Mouse (Mus musculus) kidney, embryonic 14.5 days (tissue): ENCODE results near the gene Dgkd. TPM values are rescaled to one million over a fixed set of nuclear protein-coding genes. Genes with fewer than 3 reads are reported as not detected.
"Not testable (repeated sequence)": the region's sequence is repeated elsewhere in the genome, so short reads cannot be mapped to it uniquely, and the experiment has no call there.

Source experiments
- ATAC-seq: fragments of 200-750 bp; cut with Nextera tagmentation; 2 replicates; pipeline ENCODE4 v1.8.0; 2017; ENCODE audit warnings: moderate number of reproducible peaks, mild to moderate bottlenecking, moderate TSS enrichment, moderate library complexity; ENCODE audit not compliant: low FRiP score, low TSS enrichment
- H3K27ac ChIP-seq: fragments of 300-500 bp; sonication (generic); 2 replicates; pipeline ENCODE4 v1.5.1; 2014; ENCODE audit warnings: low read depth, mild to moderate bottlenecking, low read length, moderate library complexity, mixed read lengths
- H3K27me3 ChIP-seq: fragments of 300-500 bp; sonication (generic); 2 replicates; pipeline ENCODE4 v1.6.1; 2014; ENCODE audit warnings: mild to moderate bottlenecking, low read length; ENCODE audit not compliant: control insufficient read depth, insufficient read depth
- H3K36me3 ChIP-seq: fragments of 300-500 bp; sonication (generic); 2 replicates; pipeline ENCODE4 v1.6.1; 2014; ENCODE audit warnings: low read length, mixed read lengths; ENCODE audit not compliant: control insufficient read depth, insufficient read depth
- H3K4me1 ChIP-seq: fragments of 300-500 bp; sonication (generic); 2 replicates; pipeline ENCODE4 v1.6.1; 2014; ENCODE audit warnings: low read length, mixed read lengths; ENCODE audit not compliant: control insufficient read depth, insufficient read depth
- H3K4me2 ChIP-seq: fragments of 300-500 bp; sonication (generic); replicated peaks from 2 replicates; pipeline ENCODE4 v1.6.1; 2014; ENCODE audit warnings: low read depth, mild to moderate bottlenecking, low read length
- H3K4me3 ChIP-seq: fragments of 300-500 bp; sonication (generic); 2 replicates; pipeline ENCODE4 v1.5.1; 2014; ENCODE audit warnings: mild to moderate bottlenecking, low read length
- H3K9ac ChIP-seq: fragments of 300-500 bp; sonication (generic); 2 replicates; pipeline ENCODE4 v1.6.1; 2014; ENCODE audit warnings: low read depth, mild to moderate bottlenecking, low read length, moderate library complexity
- H3K9me3 ChIP-seq: fragments of 300-500 bp; sonication (generic); 2 replicates; pipeline ENCODE4 v1.6.1; 2016; ENCODE audit warnings: low read length; ENCODE audit not compliant: control insufficient read depth
- WGBS: fragments of 180-500 bp; shearing (Covaris S2); extraction: QIAGEN DNeasy Blood & Tissue Kit; methylation state at CpG from one replicate; pipeline ENCODE4 v1.1.7; 2014; 5-methylcytosine and 5-hydroxymethylcytosine counted together
- polyA plus RNA-seq: library from polyadenylated mRNA; unstranded; fragments of >200 nt; fragmentation: Nextera tagmentation; extraction: Ambion mirVana; gene quantifications from 2 replicates; pipeline ENCODE4 v1.2.1, GENCODE M21; 2014

Dgkd gene
- polyA plus RNA-seq, 1 experiment from 2014 or later: 32.6 TPM

DNA sequence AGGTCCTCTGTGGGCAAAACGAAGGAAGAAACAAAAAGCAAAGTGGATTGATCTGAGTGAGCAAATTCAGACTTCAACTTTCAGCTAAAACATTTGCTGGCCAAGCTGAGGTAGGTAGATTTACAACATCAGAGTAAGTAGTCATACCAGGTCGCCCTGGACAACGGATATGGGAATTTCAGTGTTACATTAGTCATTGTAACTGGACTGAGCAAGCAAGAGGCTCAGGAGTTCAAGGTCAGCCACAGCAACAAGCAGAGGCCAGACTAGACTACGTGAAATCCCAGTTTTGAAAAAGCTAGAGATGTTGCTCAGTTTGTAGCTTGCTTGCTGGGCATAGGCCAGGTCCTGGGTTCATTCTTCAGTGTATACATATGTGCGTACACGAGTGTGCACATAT is 27.1 kb upstream of the Dgkd start:
- ATAC-seq: no peak
- Histone ChIP-seq H3K36me3 (no peaks in the 10 kb centered on the region), H3K27me3 (no peaks in the 10 kb centered on the region), H3K4me2 (no peak overlapping the region), H3K4me1 (0 out of 2 replicates have a peak, but pooled peaks cover 3% of the 10 kb centered on the region), H3K4me3 (no peak overlapping the region), H3K27ac (no peak overlapping the region), H3K9me3 (no peaks in the 10 kb centered on the region), H3K9ac (no peak overlapping the region)
- 82% methylated on average over 6 of the region's 6 CpGs for WGBS

DNA sequence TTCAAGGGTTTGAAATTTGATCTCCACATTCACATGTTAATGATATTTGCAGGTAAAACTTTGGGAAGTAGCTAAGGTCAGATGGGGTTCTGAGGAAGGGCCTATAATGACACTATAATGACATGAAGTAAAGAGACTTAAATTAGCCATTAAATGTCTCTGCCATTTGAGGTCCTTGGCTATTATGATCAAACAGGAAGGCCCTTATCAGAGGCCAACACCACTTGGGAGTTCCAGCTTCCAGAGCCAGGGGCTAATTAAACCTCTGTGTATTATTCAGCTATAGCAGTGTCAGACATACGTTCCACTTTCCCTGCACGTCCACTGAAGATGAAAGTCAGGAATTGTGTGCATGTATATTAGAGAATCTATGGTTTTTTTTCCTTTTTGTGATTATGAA is 26.6 kb upstream of the Dgkd start:
- H3K4me3 ChIP-seq: no peak overlapping the region
- 73% methylated on average over 2 of the region's 2 CpGs for whole genome bisulfite sequencing

DNA sequence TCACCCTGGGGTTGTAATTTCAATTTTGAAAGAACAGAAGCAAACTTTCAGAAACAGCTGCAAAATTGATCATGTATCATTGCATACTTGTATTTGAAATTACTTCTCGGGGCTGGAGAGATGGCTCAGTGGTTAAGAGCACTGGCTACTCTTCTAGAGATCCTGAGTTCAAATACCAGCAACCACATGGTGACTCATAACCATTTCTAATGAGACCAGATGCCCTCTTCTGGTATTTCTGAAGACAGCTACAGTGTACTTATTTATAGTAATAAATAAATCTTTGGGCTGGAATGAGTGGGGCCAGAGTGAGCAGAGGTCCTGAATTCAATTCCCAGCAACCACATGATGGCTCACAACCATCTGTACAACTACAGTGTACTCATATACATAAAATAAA is 25.6 kb upstream of the Dgkd start:
- ATAC-seq, H3K36me3 ChIP-seq: not testable (repeated sequence)

More for the DNA sequence above, 26.6 kb upstream of the Dgkd start:
- H3K27ac ChIP-seq: no peak overlapping the region
- H3K4me1 ChIP-seq: 0 out of 2 replicates have a peak, but pooled peaks cover 3% of the 10 kb centered on the region
- H3K36me3 ChIP-seq: no peaks in the 10 kb centered on the region
- no peaks in the 10 kb centered on the region for H3K9me3 ChIP-seq
- ATAC-seq: no peak
- no peaks in the 10 kb centered on the region for H3K27me3 ChIP-seq
- no peak overlapping the region for H3K9ac ChIP-seq
- no peak overlapping the region for H3K4me2 ChIP-seq

DNA sequence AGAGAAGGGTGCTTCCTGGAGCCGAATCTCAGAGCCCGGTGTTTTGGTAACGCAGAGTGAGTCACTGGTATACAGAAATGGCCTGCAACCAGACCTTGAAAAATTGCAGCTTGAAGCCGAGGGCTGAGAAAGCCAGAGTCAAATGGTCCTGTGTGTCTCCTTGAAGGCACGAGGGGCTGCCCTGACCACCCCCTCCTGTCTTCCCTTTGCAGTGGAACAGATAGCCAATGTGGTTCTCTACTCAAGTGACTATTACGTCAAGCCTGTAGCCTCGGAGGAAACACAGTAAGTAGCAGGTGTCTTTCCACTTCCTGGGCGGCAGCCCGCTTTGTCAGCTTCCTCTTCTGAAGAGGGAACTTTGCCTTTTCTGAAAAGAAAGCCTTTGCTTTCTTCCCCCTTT is 24.9 kb upstream of the Dgkd start:
- no peak overlapping the region for H3K27ac ChIP-seq
- 72% methylated on average over 9 of the region's 9 CpGs for WGBS

More for the DNA sequence above, 25.6 kb upstream of the Dgkd start:
- H3K9ac ChIP-seq, H3K9me3 ChIP-seq, H3K27ac ChIP-seq, H3K4me1 ChIP-seq, H3K27me3 ChIP-seq, H3K4me3 ChIP-seq, H3K4me2 ChIP-seq: not testable (repeated sequence)
- 79% methylated on average over 1 of the region's 1 CpGs for WGBS

DNA sequence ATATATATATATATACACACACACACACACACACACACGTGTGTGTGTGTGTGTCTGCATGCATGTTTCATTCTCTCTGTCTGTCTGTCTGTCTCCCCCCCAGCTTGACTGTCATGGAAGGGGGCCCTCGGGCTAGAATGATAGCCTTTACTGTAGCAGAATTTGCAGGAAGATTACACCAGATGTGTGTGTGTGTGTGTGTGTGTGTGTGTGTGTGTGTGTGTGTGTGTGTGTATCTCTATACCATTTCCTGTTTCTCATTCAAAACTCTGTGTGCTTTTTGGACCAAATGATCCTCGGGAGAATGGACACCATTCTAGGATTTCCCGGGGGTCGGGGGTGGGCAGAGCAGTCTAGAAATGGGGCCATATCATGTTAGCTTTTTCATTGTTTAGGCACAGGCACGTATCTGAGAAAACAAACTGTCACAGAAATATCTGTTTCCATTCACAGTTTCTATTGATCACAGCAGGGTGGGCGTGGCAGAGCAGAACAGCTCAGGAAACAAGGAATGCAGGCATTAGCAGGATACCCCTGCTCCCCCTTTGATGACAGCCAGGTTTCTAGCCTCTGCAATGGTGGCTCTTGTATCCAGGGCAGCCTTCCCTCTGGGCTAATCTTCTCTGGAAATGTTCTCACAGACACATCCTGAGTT is 24.0 kb upstream of the Dgkd start:
- no peak for ATAC-seq
- 51% methylated on average over 7 of the region's 7 CpGs for whole genome bisulfite sequencing

More for the DNA sequence above, 24.9 kb upstream of the Dgkd start:
- H3K36me3 ChIP-seq: no peaks in the 10 kb centered on the region
- no peak for ATAC-seq
- no peak overlapping the region for H3K9ac ChIP-seq
- H3K9me3 ChIP-seq: no peaks in the 10 kb centered on the region
- H3K4me3 ChIP-seq: no peak overlapping the region
- no peak overlapping the region for H3K4me2 ChIP-seq
- H3K4me1 ChIP-seq: 0 out of 2 replicates have a peak, but pooled peaks cover 3% of the 10 kb centered on the region
- no peaks in the 10 kb centered on the region for H3K27me3 ChIP-seq

DNA sequence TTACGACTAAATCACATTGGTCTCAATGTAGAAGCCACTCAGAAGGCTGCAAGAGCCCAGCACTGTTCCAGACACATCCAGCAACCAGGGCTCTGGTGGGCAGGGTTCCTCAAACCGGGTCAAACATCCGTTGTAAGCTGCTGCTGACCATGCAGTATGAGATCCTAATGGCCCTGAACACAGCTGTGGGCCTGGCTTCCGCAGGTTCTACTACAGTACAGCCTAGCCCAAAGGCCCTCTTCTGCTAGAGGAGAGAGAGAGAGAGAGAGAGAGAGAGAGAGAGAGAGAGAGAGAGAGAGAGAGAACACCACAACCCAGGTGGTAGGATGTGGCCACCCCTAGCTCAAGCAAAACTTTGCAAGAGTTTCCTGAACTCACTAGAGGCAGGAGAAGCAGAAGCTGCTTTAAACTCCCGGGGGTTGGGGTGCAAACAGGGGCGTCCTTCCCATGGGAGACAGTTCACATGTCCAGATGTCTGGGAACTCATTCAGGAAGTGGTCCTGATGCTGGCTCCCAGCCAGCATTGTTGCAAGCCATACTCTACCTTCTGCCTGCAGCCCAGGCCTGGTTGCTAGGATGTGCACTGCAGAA is 23.4 kb upstream of the Dgkd start:
- H3K36me3 ChIP-seq: no peaks in the 10 kb centered on the region
- H3K9me3 ChIP-seq: no peaks in the 10 kb centered on the region
- no peak overlapping the region for H3K4me3 ChIP-seq
- no peak for ATAC-seq
- H3K4me1 ChIP-seq: 0 out of 2 replicates have a peak, but pooled peaks cover 3% of the 10 kb centered on the region
- WGBS: 57% methylated on average over 6 of the region's 6 CpGs
- no peak overlapping the region for H3K27ac ChIP-seq
- H3K9ac ChIP-seq: no peak overlapping the region
- no peak overlapping the region for H3K4me2 ChIP-seq
- no peaks in the 10 kb centered on the region for H3K27me3 ChIP-seq

More for the DNA sequence above, 24.0 kb upstream of the Dgkd start:
- Histone ChIP-seq H3K4me1 (0 out of 2 replicates have a peak, but pooled peaks cover 3% of the 10 kb centered on the region), H3K4me3 (no peak overlapping the region), H3K36me3 (no peaks in the 10 kb centered on the region), H3K27ac (no peak overlapping the region), H3K9me3 (no peaks in the 10 kb centered on the region), H3K27me3 (no peaks in the 10 kb centered on the region), H3K9ac (no peak overlapping the region), H3K4me2 (no peak overlapping the region)

DNA sequence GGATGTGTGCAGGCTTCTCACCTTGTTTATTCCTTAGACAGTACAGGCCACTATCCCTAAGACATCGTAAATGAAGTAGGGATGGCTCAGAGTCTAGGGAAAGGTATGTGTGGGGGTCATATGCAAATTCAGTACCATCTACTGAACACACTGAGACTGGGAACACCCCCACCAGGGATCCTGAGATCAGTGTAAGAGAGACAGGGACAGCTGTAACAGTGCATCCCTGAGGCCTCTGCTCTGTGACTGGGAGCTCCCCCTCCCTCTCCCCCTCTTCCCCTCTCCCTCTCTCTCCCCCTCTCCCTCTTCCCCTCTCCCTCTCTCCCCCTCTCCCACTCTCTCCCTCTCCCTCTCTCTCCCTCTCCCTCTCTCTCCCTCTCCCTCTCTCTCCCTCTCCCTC is 16.6 kb upstream of the Dgkd start:
- no peak overlapping the region for H3K27ac ChIP-seq
- ATAC-seq: no peak
- WGBS: 61% methylated on average over 1 of the region's 1 CpGs
- no peak overlapping the region for H3K4me3 ChIP-seq
- H3K27me3 ChIP-seq: no peaks in the 10 kb centered on the region
- no peaks in the 10 kb centered on the region for H3K4me1 ChIP-seq
- no peak overlapping the region for H3K4me2 ChIP-seq
- H3K36me3 ChIP-seq: no peaks in the 10 kb centered on the region
- no peak overlapping the region for H3K9ac ChIP-seq
- no peaks in the 10 kb centered on the region for H3K9me3 ChIP-seq

DNA sequence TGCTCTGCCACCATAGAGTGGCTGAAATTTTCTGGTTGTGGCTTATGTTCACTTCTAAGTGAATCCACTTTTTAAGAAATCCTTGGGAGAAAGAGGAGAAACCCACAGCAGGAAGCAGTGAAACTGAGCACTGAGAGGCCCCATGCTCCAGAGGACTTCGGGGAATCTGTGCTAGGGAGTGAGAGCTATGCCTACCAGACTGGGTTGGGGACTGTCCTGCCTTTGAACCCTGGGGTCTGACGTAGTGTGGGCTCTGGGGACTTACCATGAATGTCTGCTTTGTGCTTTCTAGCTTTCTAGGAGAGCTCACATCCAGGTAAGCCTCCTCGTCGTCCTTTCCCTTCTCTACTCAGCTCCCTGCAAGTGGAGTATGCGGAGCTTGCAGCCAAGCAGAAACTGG is 16.1 kb upstream of the Dgkd start:
- ATAC-seq: no peak
- WGBS: 49% methylated on average over 5 of the region's 5 CpGs
- Histone ChIP-seq H3K27me3 (no peaks in the 10 kb centered on the region), H3K27ac (no peak overlapping the region), H3K4me2 (no peak overlapping the region), H3K9me3 (no peaks in the 10 kb centered on the region), H3K36me3 (no peaks in the 10 kb centered on the region), H3K9ac (no peak overlapping the region), H3K4me3 (no peak overlapping the region), H3K4me1 (no peaks in the 10 kb centered on the region)

DNA sequence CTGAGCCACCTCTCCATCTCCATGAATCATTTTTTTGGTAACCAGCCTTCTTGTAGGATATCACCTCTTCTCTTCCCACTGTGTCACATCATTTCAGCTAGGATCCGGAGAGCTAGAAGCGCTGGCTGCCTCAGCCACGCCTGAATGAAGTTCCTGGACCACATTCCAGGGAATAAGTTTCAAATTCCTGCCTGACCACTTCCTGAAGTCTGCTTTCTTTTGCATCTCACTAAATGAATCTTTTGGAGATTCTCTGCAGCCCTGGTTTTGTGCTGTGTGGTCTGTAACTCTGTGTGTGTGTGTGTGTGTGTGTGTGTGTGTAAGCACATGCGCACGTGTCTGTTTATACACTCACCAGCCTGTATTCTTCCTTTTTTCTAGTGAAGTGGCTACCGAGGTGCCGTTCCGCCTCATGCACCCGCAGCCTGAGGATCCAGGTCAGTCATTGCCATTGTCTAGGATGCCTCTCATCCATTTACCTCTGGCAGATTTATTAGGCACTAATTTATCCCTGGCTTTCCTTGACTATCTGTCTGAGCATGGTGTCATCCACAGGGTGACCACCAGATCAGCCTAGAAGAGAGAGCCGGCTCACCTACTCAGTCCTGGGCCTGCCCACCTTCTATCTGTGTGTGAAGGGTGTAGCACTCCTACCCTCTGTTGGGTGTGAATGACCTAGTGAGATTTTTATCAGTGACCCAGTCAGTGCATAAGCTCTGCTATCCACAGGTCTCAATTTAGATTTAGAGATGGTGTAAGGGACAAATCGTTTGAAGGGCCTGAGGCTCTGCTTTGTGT is 12.5 kb upstream of the Dgkd start:
- H3K9me3 ChIP-seq: no peaks in the 10 kb centered on the region
- 39% methylated on average over 11 of the region's 11 CpGs for WGBS
- peak; percentile 50 for ATAC-seq

More for the DNA sequence above, 12.5 kb upstream of the Dgkd start:
- H3K36me3 ChIP-seq: no peaks in the 10 kb centered on the region
- H3K4me2 ChIP-seq: no peak overlapping the region
- no peaks in the 10 kb centered on the region for H3K27me3 ChIP-seq
- H3K9ac ChIP-seq: no peak overlapping the region
- H3K27ac ChIP-seq: no peak overlapping the region
- H3K4me3 ChIP-seq: no peak overlapping the region
- H3K4me1 ChIP-seq: no peaks in the 10 kb centered on the region
